Mouse (Mus musculus) kidney, adult 2 months (tissue): ENCODE measurements around the gene Stoml2. TPM values are rescaled to one million over a fixed set of nuclear protein-coding genes. Genes with fewer than 3 reads are reported as not detected.

Experiments
- DNase-seq: peaks from one replicate; pipeline ENCODE4 v3.0.0; 2021
- H3K27ac ChIP-seq: fragments of 200-500 bp; 2 replicates; pipeline ENCODE4 v1.5.1; 2012; ENCODE audit warnings: low read depth, low read length, control low read depth, inconsistent platforms; ENCODE audit not compliant: insufficient read depth
- H3K27me3 ChIP-seq: fragments of 200-500 bp; replicated peaks from 2 replicates; pipeline ENCODE4 v1.6.1; 2012; ENCODE audit warnings: mild to moderate bottlenecking, moderate library complexity, low read length, inconsistent platforms; ENCODE audit not compliant: control insufficient read depth, insufficient read depth
- H3K36me3 ChIP-seq: fragments of 200-500 bp; 2 replicates; pipeline ENCODE4 v1.6.1; 2012; ENCODE audit warnings: mild to moderate bottlenecking, moderate library complexity, low read length, inconsistent platforms; ENCODE audit not compliant: control insufficient read depth, insufficient read depth
- H3K4me1 ChIP-seq: fragments of 200-500 bp; 2 replicates; pipeline ENCODE4 v1.6.1; 2011; ENCODE audit warnings: low read length; ENCODE audit not compliant: control insufficient read depth, insufficient read depth
- H3K4me3 ChIP-seq: fragments of 200-500 bp; 2 replicates; pipeline ENCODE4 v1.5.1; 2011; ENCODE audit warnings: mild to moderate bottlenecking, low read depth, low read length, control low read depth; ENCODE audit not compliant: insufficient read depth
- CTCF ChIP-seq: fragments of 200-500 bp; conservative IDR thresholded peaks from 2 replicates; pipeline ENCODE4 v1.5.1; 2011; ENCODE audit warnings: low read depth, mild to moderate bottlenecking, control low read depth, low read length, moderate library complexity, mixed read lengths; ENCODE audit not compliant: insufficient read depth, insufficient read length
- POLR2A ChIP-seq: fragments of 200-500 bp; IDR thresholded peaks from one replicate; pipeline ENCODE4 v1.6.1; 2011; ENCODE audit warnings: low read depth, low read length, control low read depth
- WGBS: fragments of 180-500 bp; shearing (Covaris S2); methylation state at CpG from one replicate; pipeline ENCODE4 v1.1.7; 2018; 5-methylcytosine and 5-hydroxymethylcytosine counted together
- polyA plus RNA-seq: library from polyadenylated mRNA; depleted of rRNA; stranded (reverse); fragments of >200 nt; gene quantifications from 2 replicates; pipeline ENCODE4 v1.2.3, GENCODE M21; 2012

Stoml2 gene
- polyA plus RNA-seq, 1 experiment: 118 TPM

GRCm38 (mm10) chr4:43019176-43019575 is 12.3 kb downstream of the Stoml2 start:
- Histone ChIP-seq H3K4me1 (no peaks in the 10 kb centered on the region), H3K27ac (no peak overlapping the region), H3K27me3 (no peaks in the 10 kb centered on the region), H3K4me3 (no peak overlapping the region), H3K36me3 (peaks cover 1% of the 10 kb centered on the region; the same call in 1 of the 2 replicates)
- DNase-seq: no peak
- WGBS: 85% methylated on average over 10 of the region's 10 CpGs
- TF ChIP-seq POLR2A (no peak), CTCF (no peak)

- H3K36me3 ChIP-seq: peaks cover 1% of the 10 kb centered on the region; the same call in 1 of the 2 replicates
- TF ChIP-seq CTCF: no peak
- TF ChIP-seq POLR2A: no peak
- WGBS: 85% methylated on average over 4 of the region's 4 CpGs
- H3K27me3 ChIP-seq: no peaks in the 10 kb centered on the region
- no peak overlapping the region for H3K27ac ChIP-seq
- no peak for DNase-seq
- H3K4me3 ChIP-seq: no peak overlapping the region
- H3K4me1 ChIP-seq: no peaks in the 10 kb centered on the region
Measured at GRCm38 (mm10) chr4:43018156-43018555, 13.4 kb downstream of the Stoml2 start.

GRCm38 (mm10) chr4:43012091-43012490 is 19.4 kb downstream of the Stoml2 start:
- peaks cover 4% of the 10 kb centered on the region; the same call in 1 of the 2 replicates for H3K4me1 ChIP-seq
- H3K27ac ChIP-seq: no peak overlapping the region
- no peak for TF ChIP-seq POLR2A
- no peak for TF ChIP-seq CTCF
- no peak for DNase-seq
- H3K27me3 ChIP-seq: no peaks in the 10 kb centered on the region
- H3K36me3 ChIP-seq: no peaks in the 10 kb centered on the region
- WGBS: 91% methylated on average over 1 of the region's 1 CpGs
- no peak overlapping the region for H3K4me3 ChIP-seq

DNA sequence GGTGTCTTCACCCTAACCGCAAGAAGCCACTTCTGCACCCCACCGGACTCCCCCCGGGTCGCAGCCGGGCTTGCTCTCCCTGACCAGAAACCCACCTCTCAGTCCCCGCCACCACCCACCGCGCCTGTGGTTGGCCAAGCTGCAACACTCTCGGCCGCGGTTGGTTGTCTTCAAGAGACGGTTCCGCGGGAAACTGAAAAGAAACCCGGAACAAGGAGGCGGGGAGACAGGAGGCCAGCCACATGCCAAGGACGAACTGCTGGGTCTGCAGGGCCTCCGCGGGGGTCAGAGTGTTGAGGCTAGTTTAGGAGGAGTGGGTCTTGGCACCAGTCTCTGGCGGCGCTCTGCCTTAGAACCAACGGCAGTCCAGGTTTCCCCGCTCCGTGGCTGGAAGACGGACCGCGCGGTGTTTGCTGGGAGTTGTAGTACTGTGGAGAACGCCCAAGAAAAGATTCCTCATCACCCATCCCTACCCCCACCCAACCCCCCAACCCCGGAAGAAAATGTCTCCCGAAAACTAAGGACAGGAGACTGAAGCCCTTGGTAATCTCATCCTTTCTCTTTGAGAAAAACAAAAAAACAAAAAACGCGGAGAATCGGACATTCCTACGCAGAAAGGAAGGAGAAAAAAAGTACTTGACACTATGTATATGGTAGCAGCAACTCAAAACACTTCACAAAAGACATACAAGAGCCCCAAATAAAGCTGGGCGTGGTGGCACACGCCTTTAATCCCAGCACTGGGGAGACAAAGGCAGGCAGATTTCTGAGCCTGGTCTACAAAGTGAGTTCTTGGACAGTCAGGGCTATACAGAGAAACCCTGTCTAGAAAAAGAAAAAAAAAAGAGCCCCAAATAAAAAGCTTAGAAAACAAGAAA is 21.1 kb downstream of the Stoml2 start, which contains the start of gene Fancg:
Gene Fancg (minus strand): TSS at position 346 of the 878 bp plus-strand sequence.
- DNase-seq: peak; percentile 90
- Histone ChIP-seq H3K27me3 (no peaks in the 10 kb centered on the region), H3K4me3 (peak within 1 kb of the TSS; percentile 91), H3K36me3 (no peaks in the 10 kb centered on the region), H3K4me1 (peaks cover 4% of the 10 kb centered on the region; the same call in 1 of the 2 replicates), H3K27ac (no peak within 1 kb of the TSS)
- under 1% methylated on average over 37 of the region's 37 CpGs for WGBS
- no peak for TF ChIP-seq POLR2A
- TF ChIP-seq CTCF: no peak

- Histone ChIP-seq H3K27me3 (no peaks in the 10 kb centered on the region), H3K36me3 (no peaks in the 10 kb centered on the region), H3K4me3 (no peak overlapping the region), H3K27ac (no peak overlapping the region), H3K4me1 (peaks cover 17% of the 10 kb centered on the region; the same call in 1 of the 2 replicates)
- 50% methylated on average over 2 of the region's 2 CpGs for WGBS
- peak; percentile 75 for DNase-seq
- TF ChIP-seq CTCF (peak; percentile 39; the same call in 1 of the 2 replicates), POLR2A (no peak)
Measured at GRCm38 (mm10) chr4:43005765-43006164, 25.7 kb downstream of the Stoml2 start.

- Histone ChIP-seq H3K4me3 (no peak overlapping the region), H3K36me3 (no peaks in the 10 kb centered on the region), H3K27ac (no peak overlapping the region), H3K4me1 (peaks cover 20% of the 10 kb centered on the region; the same call in 1 of the 2 replicates), H3K27me3 (no peaks in the 10 kb centered on the region)
- TF ChIP-seq POLR2A (no peak), CTCF (no peak)
- no peak for DNase-seq
- WGBS: 96% methylated on average over 3 of the region's 3 CpGs
Measured at GRCm38 (mm10) chr4:43004951-43005350, 26.6 kb downstream of the Stoml2 start.
